Mouse (Mus musculus) neural tube, embryonic 12.5 days (tissue): Measurements from ENCODE around the gene Grik5. TPM values are rescaled to one million over a fixed set of nuclear protein-coding genes. Genes with fewer than 3 reads are reported as not detected.
"Not testable (repeated sequence)": the region's sequence is repeated elsewhere in the genome, so short reads cannot be mapped to it uniquely, and the experiment has no call there.

Source experiments
- ATAC-seq: fragments of 200-750 bp; cut with Nextera tagmentation; 2 replicates; pipeline ENCODE4 v1.8.0; 2017; ENCODE audit warnings: low read depth, mild to moderate bottlenecking, moderate TSS enrichment, moderate library complexity; ENCODE audit not compliant: low FRiP score
- H3K27ac ChIP-seq: fragments of 300-500 bp; sonication (generic); 2 replicates; pipeline ENCODE4 v1.5.1; 2016
- H3K27me3 ChIP-seq: fragments of 300-500 bp; sonication (generic); replicated peaks from 2 replicates; pipeline ENCODE4 v1.6.1; 2016; ENCODE audit warnings: mild to moderate bottlenecking
- H3K36me3 ChIP-seq: fragments of 300-500 bp; sonication (generic); 2 replicates; pipeline ENCODE4 v1.6.1; 2016; ENCODE audit warnings: mild to moderate bottlenecking
- H3K4me1 ChIP-seq: fragments of 300-500 bp; sonication (generic); 2 replicates; pipeline ENCODE4 v1.6.1; 2016
- H3K4me2 ChIP-seq: fragments of 300-500 bp; sonication (generic); replicated peaks from 2 replicates; pipeline ENCODE4 v1.6.1; 2016; ENCODE audit warnings: mild to moderate bottlenecking
- H3K4me3 ChIP-seq: fragments of 300-500 bp; sonication (generic); 2 replicates; pipeline ENCODE4 v1.5.1; 2016
- H3K9ac ChIP-seq: fragments of 300-500 bp; sonication (generic); 2 replicates; pipeline ENCODE4 v1.6.1; 2016; ENCODE audit warnings: mild to moderate bottlenecking
- H3K9me3 ChIP-seq: fragments of 300-500 bp; sonication (generic); 2 replicates; pipeline ENCODE4 v1.6.1; 2016; ENCODE audit warnings: mild to moderate bottlenecking
- WGBS: fragments of 180-500 bp; shearing (Covaris S2); methylation state at CpG from one replicate; pipeline ENCODE4 v1.1.7; 2016; 5-methylcytosine and 5-hydroxymethylcytosine counted together
- polyA plus RNA-seq: library from polyadenylated mRNA; unstranded; fragments of >200 nt; fragmentation: Nextera tagmentation; extraction: Ambion mirVana; gene quantifications from 2 replicates; pipeline ENCODE4 v1.2.1, GENCODE M21; 2016

Grik5 gene
- polyA plus RNA-seq, 1 experiment from 2014 or later = 19.5 TPM

GRCm38 (mm10) chr7:25056951-25057350 lies 15.2 kb downstream of the Grik5 start:
- no peak for ATAC-seq
- H3K4me1 ChIP-seq = no peaks in the 10 kb centered on the region
- H3K36me3 ChIP-seq = peaks cover 92% of the 10 kb centered on the region
- 91% methylated on average over 4 of the region's 4 CpGs for WGBS
- no peak overlapping the region for H3K4me3 ChIP-seq
- H3K27ac ChIP-seq = no peak overlapping the region
- no peaks in the 10 kb centered on the region for H3K27me3 ChIP-seq
- H3K9ac ChIP-seq = no peak overlapping the region
- H3K4me2 ChIP-seq = no peak overlapping the region
- no peaks in the 10 kb centered on the region for H3K9me3 ChIP-seq

GRCm38 (mm10) chr7:25052587-25052986 lies 19.6 kb downstream of the Grik5 start:
- Histone ChIP-seq H3K9me3 (no peaks in the 10 kb centered on the region), H3K36me3 (peaks cover 89% of the 10 kb centered on the region), H3K27ac (no peak overlapping the region), H3K4me3 (no peak overlapping the region), H3K27me3 (no peaks in the 10 kb centered on the region), H3K4me1 (no peaks in the 10 kb centered on the region), H3K4me2 (no peak overlapping the region), H3K9ac (no peak overlapping the region)
- 92% methylated on average over 3 of the region's 3 CpGs for WGBS
- no peak for ATAC-seq

- no peak for ATAC-seq
- Histone ChIP-seq H3K4me2 (no peak overlapping the region), H3K9me3 (no peaks in the 10 kb centered on the region), H3K4me1 (no peaks in the 10 kb centered on the region), H3K27ac (no peak overlapping the region), H3K9ac (no peak overlapping the region), H3K36me3 (peaks cover 88% of the 10 kb centered on the region), H3K27me3 (no peaks in the 10 kb centered on the region), H3K4me3 (no peak overlapping the region)
- WGBS = 90% methylated on average over 16 of the region's 16 CpGs
Measured at GRCm38 (mm10) chr7:25049295-25049930, 22.7 kb downstream of the Grik5 start.

- WGBS = 92% methylated on average over 8 of the region's 8 CpGs
Measured at GRCm38 (mm10) chr7:25047363-25047762, 24.8 kb downstream of the Grik5 start.

GRCm38 (mm10) chr7:25044599-25044998 lies 27.5 kb downstream of the Grik5 start:
- 95% methylated on average over 7 of the region's 7 CpGs for WGBS
- not testable (repeated sequence) for H3K4me2 ChIP-seq, H3K4me3 ChIP-seq, ATAC-seq, H3K4me1 ChIP-seq, H3K27ac ChIP-seq, H3K9ac ChIP-seq, H3K9me3 ChIP-seq, H3K27me3 ChIP-seq
- H3K36me3 ChIP-seq = peaks cover 94% of the 10 kb centered on the region

More at GRCm38 (mm10) chr7:25047363-25047762, 24.8 kb downstream of the Grik5 start:
- Histone ChIP-seq H3K4me2 (no peak overlapping the region), H3K27ac (no peak overlapping the region), H3K36me3 (peaks cover 91% of the 10 kb centered on the region), H3K9ac (no peak overlapping the region), H3K4me1 (no peaks in the 10 kb centered on the region), H3K4me3 (no peak overlapping the region), H3K27me3 (no peaks in the 10 kb centered on the region), H3K9me3 (no peaks in the 10 kb centered on the region)
- ATAC-seq = no peak

- no peak overlapping the region for H3K9ac ChIP-seq
- no peaks in the 10 kb centered on the region for H3K27me3 ChIP-seq
- H3K4me3 ChIP-seq = no peak overlapping the region
- peaks cover 88% of the 10 kb centered on the region for H3K36me3 ChIP-seq
- 91% methylated on average over 12 of the region's 12 CpGs for WGBS
- no peak overlapping the region for H3K27ac ChIP-seq
- no peaks in the 10 kb centered on the region for H3K4me1 ChIP-seq
- H3K9me3 ChIP-seq = no peaks in the 10 kb centered on the region
- H3K4me2 ChIP-seq = no peak overlapping the region
- ATAC-seq = no peak
Measured at GRCm38 (mm10) chr7:25041921-25042320, 30.2 kb downstream of the Grik5 start.

GRCm38 (mm10) chr7:25035916-25036315 lies 36.2 kb downstream of the Grik5 start:
- no peaks in the 10 kb centered on the region for H3K4me1 ChIP-seq
- no peak for ATAC-seq
- H3K27me3 ChIP-seq = no peaks in the 10 kb centered on the region
- H3K9me3 ChIP-seq = no peaks in the 10 kb centered on the region
- WGBS = 58% methylated on average over 7 of the region's 7 CpGs
- H3K4me3 ChIP-seq = no peak overlapping the region
- H3K9ac ChIP-seq = no peak overlapping the region
- H3K27ac ChIP-seq = no peak overlapping the region
- no peak overlapping the region for H3K4me2 ChIP-seq
- peaks cover 70% of the 10 kb centered on the region for H3K36me3 ChIP-seq

- Histone ChIP-seq H3K4me1 (no peaks in the 10 kb centered on the region), H3K4me3 (no peak overlapping the region), H3K27ac (no peak overlapping the region), H3K9ac (no peak overlapping the region), H3K36me3 (peaks cover 61% of the 10 kb centered on the region), H3K4me2 (no peak overlapping the region), H3K27me3 (no peaks in the 10 kb centered on the region), H3K9me3 (no peaks in the 10 kb centered on the region)
- WGBS = 92% methylated on average over 4 of the region's 4 CpGs
- no peak for ATAC-seq
Measured at GRCm38 (mm10) chr7:25034796-25035195, 37.4 kb downstream of the Grik5 start.

- Histone ChIP-seq H3K4me3 (no peak overlapping the region), H3K9ac (no peak overlapping the region), H3K9me3 (no peaks in the 10 kb centered on the region), H3K27me3 (no peaks in the 10 kb centered on the region), H3K4me2 (no peak overlapping the region), H3K36me3 (peaks cover 52% of the 10 kb centered on the region), H3K4me1 (no peaks in the 10 kb centered on the region), H3K27ac (no peak overlapping the region)
- no peak for ATAC-seq
- 68% methylated on average over 3 of the region's 3 CpGs for WGBS
Measured at GRCm38 (mm10) chr7:25031528-25031927, 40.6 kb downstream of the Grik5 start.

GRCm38 (mm10) chr7:25030032-25030753 lies 42.0 kb downstream of the Grik5 start:
- no peak overlapping the region for H3K27ac ChIP-seq
- H3K36me3 ChIP-seq = peaks cover 40% of the 10 kb centered on the region
- peak; percentile 71; the same call in 1 of the 2 replicates for ATAC-seq
- H3K9ac ChIP-seq = no peak overlapping the region
- WGBS = 46% methylated on average over 5 of the region's 5 CpGs
- H3K4me2 ChIP-seq = no peak overlapping the region
- H3K4me3 ChIP-seq = no peak overlapping the region
- no peaks in the 10 kb centered on the region for H3K27me3 ChIP-seq
- H3K4me1 ChIP-seq = no peaks in the 10 kb centered on the region
- H3K9me3 ChIP-seq = no peaks in the 10 kb centered on the region

- WGBS = 63% methylated on average over 7 of the region's 7 CpGs
- Histone ChIP-seq H3K9ac (no peak overlapping the region), H3K4me1 (no peaks in the 10 kb centered on the region), H3K9me3 (no peaks in the 10 kb centered on the region), H3K36me3 (peaks cover 45% of the 10 kb centered on the region), H3K27ac (no peak overlapping the region), H3K4me3 (no peak overlapping the region), H3K4me2 (no peak overlapping the region), H3K27me3 (no peaks in the 10 kb centered on the region)
- ATAC-seq = no peak
Measured at GRCm38 (mm10) chr7:25026452-25026851, 45.7 kb downstream of the Grik5 start.

GRCm38 (mm10) chr7:25025855-25026439 lies 46.2 kb downstream of the Grik5 start:
- H3K4me2 ChIP-seq = no peak overlapping the region
- H3K27me3 ChIP-seq = no peaks in the 10 kb centered on the region
- no peak overlapping the region for H3K27ac ChIP-seq
- H3K4me3 ChIP-seq = no peak overlapping the region
- no peaks in the 10 kb centered on the region for H3K4me1 ChIP-seq
- 66% methylated on average over 10 of the region's 10 CpGs for WGBS
- no peak for ATAC-seq
- no peaks in the 10 kb centered on the region for H3K9me3 ChIP-seq
- peaks cover 50% of the 10 kb centered on the region for H3K36me3 ChIP-seq
- no peak overlapping the region for H3K9ac ChIP-seq
